ENCODE assay signal across 17 mouse cellular contexts in genomic region chr1:164453146-164453545, GRCm38 (mm10). TPM values are rescaled to one million over a fixed set of nuclear protein-coding genes. Genes with fewer than 3 reads are reported as not detected.
DNase-seq lines count a peak whose midpoint lies in the region; ATAC-seq and TF ChIP-seq lines count a peak whose summit lies in the region.
"Had no signal": no experiment of that assay in that cellular context is flagged by ENCODE, and none has a peak within 500 bp of the region (broad histone marks: within the 10 kb centered on the region; RNA-seq: fewer than 3 reads in every experiment).

No protein-coding gene starts in this region.

- H3K4me3 ChIP-seq in heart, embryonic 14.5 days (ENCODE audit: control insufficient read depth in 1 of 2, insufficient read depth in 1 of 2, low read depth in 1 of 2, low read length in 2 of 2): no peak overlapping the region
- H3K4me3 ChIP-seq in spleen, adult 2 months (ENCODE audit: extremely low read depth, insufficient read depth, insufficient read length): no peak overlapping the region
- peak overlapping the region; percentile 52 for H3K4me3 ChIP-seq in small intestine, adult 2 months (ENCODE audit: low read depth, low read length)
- H3K4me3 ChIP-seq: embryonic facial prominence, embryonic 13.5 days; limb, embryonic 10.5 days; lung, embryonic 15.5 days had no signal

- DNase-seq in heart, adult 11 months: no peak
- peak; percentile 27 for DNase-seq in kidney, adult 9 months
- DNase-seq in kidney, postnatal 10 days: no peak
- DNase-seq in spleen, adult 2 months (ENCODE audit: low read depth in 1 of 2, low spot score in 2 of 2): no peak
- DNase-seq in spleen, postnatal 14 days (ENCODE audit: low spot score in 2 of 2): no peak
- DNase-seq in urinary bladder, postnatal 14 days (ENCODE audit: low spot score): no peak
- DNase-seq: adrenal gland, postnatal 25 days; cerebellum, adult 2 months; gastrocnemius, postnatal 10 days; spleen, adult 18-20 months had no signal

- no peak for TF ChIP-seq CTCF in spleen, adult 2 months (IDR thresholded peaks at IDR 0.05; ENCODE audit: extremely low read depth, insufficient read depth, insufficient read length, insufficient replicate concordance)
- no peak for TF ChIP-seq CTCF in small intestine, adult 2 months (IDR thresholded peaks at IDR 0.05; ENCODE audit: extremely low read depth, insufficient read length, insufficient replicate concordance, low read depth, low read length)

- ATAC-seq in heart, embryonic 14.5 days (ENCODE audit: insufficient number of reproducible peaks, insufficient read depth, low FRiP score, low read depth): no peak
- ATAC-seq: midbrain, embryonic 13.5 days had no signal

- H3K27ac ChIP-seq in heart, embryonic 14.5 days (replicated peaks in 1 of 2; ENCODE audit: control insufficient read depth in 1 of 2, insufficient read depth in 1 of 2, low read depth in 2 of 2, low read length in 2 of 2): peak overlapping the region; percentile 43 to 56; a peak in 3 of 4 replicates
- H3K27ac ChIP-seq in spleen, adult 2 months (ENCODE audit: insufficient read depth, low read length): peak overlapping the region; percentile 40
- H3K27ac ChIP-seq in small intestine, adult 2 months (ENCODE audit: insufficient read depth, low read depth, low read length): peak overlapping the region; percentile 52
- H3K27ac ChIP-seq: embryonic facial prominence, embryonic 13.5 days; limb, embryonic 10.5 days; lung, embryonic 15.5 days; midbrain, embryonic 13.5 days had no signal

- H3K9me3 ChIP-seq in heart, embryonic 14.5 days (ENCODE audit: control insufficient read depth, low read length): no peaks in the 10 kb centered on the region
- H3K9me3 ChIP-seq: embryonic facial prominence, embryonic 13.5 days; limb, embryonic 10.5 days; lung, embryonic 15.5 days; midbrain, embryonic 13.5 days had no signal

- WGBS in heart, embryonic 14.5 days: 79% methylated on average over 8 of the region's 8 CpGs
- WGBS in spleen, adult 2 months: 70% methylated on average over 8 of the region's 8 CpGs
- WGBS in small intestine, adult 2 months: 43% methylated on average over 8 of the region's 8 CpGs

- TF ChIP-seq POLR2A in spleen, adult 2 months (IDR thresholded peaks at IDR 0.05; ENCODE audit: low read depth, low read length): no peak
- TF ChIP-seq POLR2A in small intestine, adult 2 months (IDR thresholded peaks at IDR 0.05; ENCODE audit: low read depth, low read length): no peak

- no peaks in the 10 kb centered on the region; the same call in 1 of the 2 replicates for H3K27me3 ChIP-seq in heart, embryonic 14.5 days (ENCODE audit: control insufficient read depth, insufficient read depth, low read length)
- no peaks in the 10 kb centered on the region for H3K27me3 ChIP-seq in spleen, adult 2 months (ENCODE audit: control insufficient read depth, insufficient read depth, low read length)
- H3K27me3 ChIP-seq in small intestine, adult 2 months (ENCODE audit: control insufficient read depth, insufficient read depth, low read length): no peaks in the 10 kb centered on the region
- H3K27me3 ChIP-seq: midbrain, embryonic 13.5 days had no signal

- H3K9ac ChIP-seq in heart, embryonic 14.5 days (ENCODE audit: low read length): peak overlapping the region; percentile 99
- H3K9ac ChIP-seq: embryonic facial prominence, embryonic 13.5 days; lung, embryonic 15.5 days; midbrain, embryonic 13.5 days had no signal

- H3K4me1 ChIP-seq in heart, embryonic 14.5 days (ENCODE audit: control insufficient read depth in 2 of 2, insufficient read depth in 2 of 2, low read length in 2 of 2): peaks cover 22 to 60% of the 10 kb centered on the region in 2 experiments
- peaks cover 11% of the 10 kb centered on the region; the same call in 1 of the 2 replicates for H3K4me1 ChIP-seq in spleen, adult 2 months (ENCODE audit: control insufficient read depth, insufficient read depth, insufficient read length)
- peaks cover 19% of the 10 kb centered on the region for H3K4me1 ChIP-seq in small intestine, adult 2 months (ENCODE audit: control insufficient read depth, insufficient read depth, insufficient read length, low read length)
- H3K4me1 ChIP-seq: lung, embryonic 15.5 days had no signal

- H3K36me3 ChIP-seq in heart, embryonic 14.5 days (ENCODE audit: control insufficient read depth, insufficient read depth, low read length): peaks cover 61% of the 10 kb centered on the region
- no peaks in the 10 kb centered on the region for H3K36me3 ChIP-seq in spleen, adult 2 months (ENCODE audit: control insufficient read depth, insufficient read depth, low read length)
- peaks cover 78% of the 10 kb centered on the region for H3K36me3 ChIP-seq in small intestine, adult 2 months (ENCODE audit: control insufficient read depth, insufficient read depth, low read length)
- H3K36me3 ChIP-seq: limb, embryonic 10.5 days; lung, embryonic 15.5 days had no signal

- H3K4me2 ChIP-seq in heart, embryonic 14.5 days (ENCODE audit: low read length): peak overlapping the region; percentile 80
- H3K4me2 ChIP-seq: embryonic facial prominence, embryonic 13.5 days; liver, embryonic 11.5 days; lung, embryonic 15.5 days had no signal

RNA-seq across cellular contexts. Expression of gene Atp1b1, which starts 5.0 kb away (rescaled TPM):
- polyA plus RNA-seq in heart, embryonic 14.5 days (2014; fragmentation: Nextera tagmentation; extraction: Ambion mirVana): 303 and 312 TPM in 2 replicates
- 11.2 and 12.1 TPM in 2 replicates for polyA plus RNA-seq in spleen, adult 2 months (2012; rRNA removed)
- polyA plus RNA-seq in small intestine, adult 2 months (2012; rRNA removed): 204 and 369 TPM in 2 replicates

Comparison
In these comparisons a context has a peak if more than half of its experiments do, and no peak if none do; other contexts are left out.
1. RNA of gene Atp1b1, which starts 5.0 kb away (polyA plus RNA-seq): 204 to 369 TPM in small intestine, adult 2 months and 303 to 312 TPM in heart, embryonic 14.5 days; 11.2 to 12.1 TPM in spleen, adult 2 months; every median in the first group is over 10 times any median in the second.
2. Peak in every context shown above with its lines, with median percentiles within 50 percentile points of each other: H3K27ac ChIP-seq.